Mouse (Mus musculus) brown adipose tissue, adult 24 weeks (tissue): ENCODE data around the gene Frmd6. TPM values are rescaled to one million over a fixed set of nuclear protein-coding genes. Genes with fewer than 3 reads are reported as not detected.

ENCODE experiments used
- H3K27ac ChIP-seq: fragments of 200-500 bp; replicated peaks from 2 replicates; pipeline ENCODE4 v1.5.1; 2012; ENCODE audit warnings: low read depth, mild to moderate bottlenecking, low read length
- H3K4me1 ChIP-seq: fragments of 200-500 bp; 2 replicates; pipeline ENCODE4 v1.6.1; 2012; ENCODE audit warnings: low read length, mixed read lengths; ENCODE audit not compliant: control insufficient read depth, insufficient read depth, insufficient read length
- H3K4me3 ChIP-seq: fragments of 200-500 bp; 2 replicates; pipeline ENCODE4 v1.5.1; 2012; ENCODE audit warnings: low read depth, mild to moderate bottlenecking, low read length, moderate library complexity; ENCODE audit not compliant: insufficient read depth
- polyA plus RNA-seq: library from polyadenylated mRNA; stranded (reverse); fragments of >200 nt; gene quantifications from 2 replicates; pipeline ENCODE4 v1.2.4, GENCODE M21; 2012; ENCODE audit not compliant: missing spikeins, insufficient read depth, insufficient read length

Gene Frmd6
- polyA plus RNA-seq, 1 experiment, result 5.9 TPM

DNA sequence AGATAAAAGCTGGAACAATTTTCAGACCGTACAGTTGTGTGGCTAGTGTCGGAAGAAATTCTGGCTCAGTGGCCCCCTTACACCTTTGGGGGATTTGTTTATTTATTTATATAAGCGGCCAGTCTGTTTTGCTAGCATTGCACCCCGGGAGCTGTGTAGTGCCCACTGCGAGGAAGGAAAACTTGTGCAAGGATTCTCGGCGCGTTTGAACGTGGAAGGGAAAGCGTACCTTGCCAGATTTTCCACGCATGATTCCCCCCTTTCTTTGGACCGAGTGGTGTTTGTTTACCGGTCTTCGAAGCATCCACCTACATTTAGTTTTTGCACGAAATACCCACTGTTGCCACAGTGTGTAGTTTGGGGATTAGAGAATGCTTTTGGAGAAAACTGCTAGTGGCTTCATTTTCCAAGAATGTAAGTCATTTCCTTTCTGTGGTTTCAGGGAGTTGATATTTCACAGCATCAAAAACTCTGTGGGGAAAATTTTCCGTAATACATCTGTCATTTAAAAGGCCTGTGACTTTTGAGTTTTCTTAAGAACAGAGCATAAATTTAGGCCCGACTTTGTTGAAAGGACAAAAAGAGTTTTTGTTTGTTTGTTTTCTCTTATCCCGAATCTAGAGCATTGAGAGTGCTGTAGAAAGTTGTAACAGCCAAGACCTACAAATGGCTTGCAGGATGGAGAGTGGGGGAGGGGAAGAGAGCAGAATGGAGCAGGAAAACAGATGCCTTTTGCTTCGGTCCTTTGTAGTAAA is 1.2 kb downstream of the Frmd6 start:
- Histone ChIP-seq H3K4me1 (peaks cover 4% of the 10 kb centered on the region; the same call in 1 of the 2 replicates), H3K4me3 (peak overlapping the region; percentile 80), H3K27ac (peak overlapping the region; percentile 49; the same call in 1 of the 2 replicates)

GRCm38 (mm10) chr12:70827187-70827900 is 2.0 kb downstream of the Frmd6 start:
- Histone ChIP-seq H3K27ac (no peak overlapping the region), H3K4me1 (peaks cover 6% of the 10 kb centered on the region), H3K4me3 (peak overlapping the region; percentile 80)

DNA sequence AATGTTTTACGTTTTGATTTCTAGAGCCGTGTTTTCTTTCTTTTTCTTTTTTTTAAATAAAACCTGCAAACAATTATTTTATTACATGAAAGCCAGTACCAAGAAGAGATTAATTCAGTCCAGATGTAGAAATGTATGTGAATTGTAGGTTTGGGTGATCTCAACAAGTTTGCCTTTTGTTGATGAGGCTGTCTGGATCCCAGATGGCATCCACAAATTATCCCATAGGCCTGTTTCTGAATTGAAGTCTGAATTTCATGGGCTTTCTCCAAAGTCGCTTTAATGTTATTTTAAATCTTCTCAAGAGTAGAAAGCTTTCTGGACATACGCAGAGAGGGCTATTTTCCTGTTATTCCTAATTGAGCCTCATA is 2.6 kb downstream of the Frmd6 start:
- no peak overlapping the region for H3K4me3 ChIP-seq
- peaks cover 6% of the 10 kb centered on the region for H3K4me1 ChIP-seq
- H3K27ac ChIP-seq, result no peak overlapping the region

- Histone ChIP-seq H3K4me1 (peaks cover 6% of the 10 kb centered on the region), H3K4me3 (no peak overlapping the region), H3K27ac (no peak overlapping the region)
These were observed 5.8 kb downstream of the Frmd6 start for GRCm38 (mm10) chr12:70830982-70831566.

DNA sequence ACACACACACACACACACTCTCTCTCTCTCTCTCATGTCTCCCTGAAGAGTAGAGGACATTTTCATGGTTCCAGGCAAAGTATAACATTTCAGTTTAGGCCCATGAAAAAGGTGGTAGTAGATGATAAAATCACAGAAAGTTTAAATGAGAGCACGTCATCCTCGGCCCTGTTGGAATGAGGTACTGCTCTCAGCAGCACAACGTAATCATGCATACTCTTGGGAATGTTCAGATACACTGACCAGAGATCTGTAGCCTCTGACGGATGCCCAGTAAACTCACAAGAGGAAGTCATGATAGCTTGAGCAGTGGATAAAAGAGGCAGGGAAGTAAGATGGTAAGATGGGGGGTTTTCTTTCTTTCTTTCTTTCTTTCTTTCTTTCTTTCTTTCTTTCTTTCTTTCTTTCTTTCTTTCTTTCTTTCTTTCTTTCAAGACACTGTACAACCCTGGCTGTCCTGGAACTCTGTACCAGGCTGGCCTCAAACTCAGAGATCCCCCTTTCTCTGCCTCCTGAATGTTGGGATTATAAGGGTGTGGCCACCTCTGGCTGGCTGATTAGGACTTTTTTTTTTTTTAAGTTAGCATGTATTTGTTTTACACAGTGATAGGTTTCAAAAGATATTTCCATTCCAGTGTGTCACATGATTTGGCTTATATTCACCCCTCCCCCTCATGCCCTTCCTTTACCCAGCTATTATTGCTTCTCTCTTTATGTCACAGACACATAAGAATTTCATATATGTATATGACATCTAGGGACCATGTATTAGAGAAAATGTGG is 7.1 kb downstream of the Frmd6 start:
- Histone ChIP-seq H3K4me3 (no peak overlapping the region), H3K4me1 (peaks cover 6% of the 10 kb centered on the region), H3K27ac (no peak overlapping the region)

DNA sequence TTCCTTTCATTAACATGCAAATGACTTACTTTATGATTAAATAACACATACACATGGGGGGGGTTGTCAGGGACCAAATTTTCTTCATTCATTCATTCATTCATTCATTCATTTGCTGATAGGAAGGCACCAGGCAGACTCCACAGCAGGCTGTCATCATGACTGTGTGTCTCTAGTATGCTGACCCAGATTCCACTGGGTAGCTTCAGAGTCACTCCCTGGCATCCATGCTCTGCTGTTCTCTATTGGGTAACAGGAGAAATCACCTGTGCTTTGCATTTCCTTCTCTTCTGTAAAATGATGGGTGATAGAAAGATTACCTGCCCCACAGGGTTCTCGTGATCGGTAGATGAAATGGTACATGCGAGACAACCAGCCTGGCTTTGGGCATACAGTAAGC is 7.7 kb downstream of the Frmd6 start:
- Histone ChIP-seq H3K4me1 (peaks cover 6% of the 10 kb centered on the region), H3K27ac (no peak overlapping the region), H3K4me3 (no peak overlapping the region)

DNA sequence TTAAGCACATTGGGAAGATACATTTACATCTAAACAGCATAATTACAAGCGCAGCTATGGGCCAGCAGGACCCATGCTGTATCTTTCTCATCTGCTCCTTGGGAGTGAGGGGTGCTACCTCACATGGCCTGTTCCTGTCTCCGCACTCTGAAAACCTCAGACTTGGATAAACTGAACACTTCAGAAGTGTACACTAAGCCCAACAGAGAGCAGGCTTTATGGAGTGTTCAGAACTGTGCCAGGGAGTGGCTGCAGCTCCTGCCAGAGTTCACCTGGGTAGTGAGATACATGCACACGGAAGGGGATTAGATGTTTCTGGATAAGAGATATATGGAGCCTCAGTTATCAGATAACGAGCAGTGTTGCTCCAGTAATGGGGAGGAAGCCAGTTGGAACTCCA is 8.7 kb downstream of the Frmd6 start:
- H3K4me3 ChIP-seq, result no peak overlapping the region
- peaks cover 6% of the 10 kb centered on the region for H3K4me1 ChIP-seq
- H3K27ac ChIP-seq, result no peak overlapping the region

GRCm38 (mm10) chr12:70835004-70835403 is 9.7 kb downstream of the Frmd6 start:
- Histone ChIP-seq H3K4me3 (no peak overlapping the region), H3K27ac (no peak overlapping the region), H3K4me1 (peaks cover 6% of the 10 kb centered on the region)

DNA sequence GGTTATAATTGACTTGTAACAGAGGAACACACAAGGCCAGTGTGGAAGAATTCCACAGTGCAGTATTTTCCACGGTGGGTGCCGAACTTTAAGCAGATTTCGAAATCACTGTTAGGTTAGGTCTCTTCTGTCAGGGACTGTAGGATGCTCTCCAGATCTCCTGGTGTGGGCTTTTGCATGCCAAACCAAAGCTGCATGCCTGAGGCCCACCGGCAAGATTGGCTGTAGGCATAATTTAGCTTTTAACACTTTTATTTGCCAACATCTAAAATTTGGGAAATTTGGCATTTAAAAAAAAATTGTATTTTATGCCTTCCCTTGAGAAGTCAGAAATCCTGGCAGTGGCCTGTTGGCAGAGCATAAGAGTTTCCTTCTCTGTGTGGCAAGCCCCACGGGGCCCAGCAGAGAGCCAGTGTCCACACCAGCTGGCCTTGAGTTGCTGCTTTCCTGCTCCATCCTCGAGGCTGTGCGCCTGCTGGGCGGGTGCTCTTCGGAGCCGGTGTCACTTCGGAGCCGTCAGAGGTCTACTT is 12.5 kb downstream of the Frmd6 start:
- no peak overlapping the region for H3K27ac ChIP-seq
- no peaks in the 10 kb centered on the region; the same call in 1 of the 2 replicates for H3K4me1 ChIP-seq
- no peak overlapping the region for H3K4me3 ChIP-seq

DNA sequence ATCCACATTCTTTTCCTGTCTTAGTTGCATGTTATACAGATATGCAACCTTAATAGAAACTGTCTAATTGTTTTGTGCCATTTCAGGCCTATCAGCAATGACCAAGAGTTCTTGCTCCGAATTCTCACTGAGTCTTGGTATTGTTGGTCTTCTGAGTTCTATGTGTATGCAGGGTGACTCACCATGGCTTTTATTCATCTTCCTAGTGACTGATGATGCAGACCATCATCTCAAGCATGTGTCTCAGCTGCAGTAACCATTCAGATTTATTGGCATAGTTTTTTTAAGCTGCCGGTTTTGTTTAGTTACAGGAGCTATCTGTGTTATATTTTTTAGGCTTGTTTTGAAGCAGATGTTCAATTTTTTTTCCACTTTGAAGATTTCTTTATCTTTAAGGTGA is 20.1 kb downstream of the Frmd6 start:
- Histone ChIP-seq H3K4me1 (0 out of 2 replicates have a peak, but pooled peaks cover 2% of the 10 kb centered on the region), H3K4me3 (no peak overlapping the region), H3K27ac (no peak overlapping the region)

DNA sequence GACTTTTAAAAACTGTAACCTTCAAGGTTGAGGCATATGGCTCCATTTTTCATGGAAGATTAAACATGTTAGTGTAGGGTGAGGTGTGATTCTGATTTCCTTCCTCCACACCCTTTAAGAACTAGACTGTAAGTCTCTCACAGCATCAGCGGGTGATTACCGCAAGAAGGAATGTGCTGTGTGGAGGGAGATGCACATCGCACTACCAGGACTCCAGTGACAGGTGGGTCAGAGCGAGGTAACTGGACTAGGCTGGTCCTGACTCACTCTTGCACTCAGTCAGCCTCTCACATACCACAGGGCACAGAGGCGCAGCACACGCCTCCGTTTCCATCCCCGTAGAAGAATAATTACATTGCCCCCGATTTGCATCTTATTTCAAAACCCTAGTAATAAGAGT is 23.7 kb downstream of the Frmd6 start:
- Histone ChIP-seq H3K4me3 (no peak overlapping the region), H3K27ac (no peak overlapping the region), H3K4me1 (peaks cover 7% of the 10 kb centered on the region; the same call in 1 of the 2 replicates)

DNA sequence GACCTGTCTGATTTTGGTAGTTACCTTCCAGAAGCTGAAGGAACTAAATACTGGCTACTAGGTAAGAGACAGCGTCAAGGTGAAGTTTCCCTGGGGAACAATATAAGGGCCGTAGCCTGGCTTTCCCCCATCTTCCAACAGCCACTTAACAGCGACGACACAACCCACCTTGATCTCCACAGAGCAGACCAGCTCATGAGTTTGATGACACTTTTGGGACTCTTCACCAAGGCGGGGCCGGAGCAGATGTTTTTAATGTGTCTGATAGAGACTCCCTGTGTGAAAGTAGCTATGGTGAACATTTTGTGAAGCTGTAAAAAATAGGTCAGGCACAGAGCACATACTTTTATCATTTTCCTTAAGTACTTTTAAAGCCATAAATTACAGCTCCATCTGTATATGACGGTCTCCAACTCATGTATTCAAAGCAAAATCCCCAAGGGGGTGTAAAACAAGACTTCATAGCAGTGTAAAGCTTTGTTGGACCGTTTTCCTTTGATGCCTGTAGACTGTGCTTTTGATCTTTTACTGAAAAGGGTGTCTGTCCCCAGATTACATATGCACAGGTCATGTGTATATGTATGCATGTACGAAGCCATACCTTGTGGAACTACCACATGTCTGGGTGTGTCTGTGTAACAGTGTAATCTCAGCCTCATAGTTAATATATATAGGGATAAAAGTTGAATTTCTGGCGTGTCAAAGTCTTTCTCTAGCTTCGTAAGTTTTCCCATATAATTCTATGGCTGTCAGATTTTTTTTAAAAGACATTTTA is 24.4 kb downstream of the Frmd6 start:
- H3K4me1 ChIP-seq, result peaks cover 7% of the 10 kb centered on the region; the same call in 1 of the 2 replicates
- no peak overlapping the region for H3K4me3 ChIP-seq
- no peak overlapping the region for H3K27ac ChIP-seq

GRCm38 (mm10) chr12:70851342-70851960 is 26.1 kb downstream of the Frmd6 start:
- Histone ChIP-seq H3K4me1 (peaks cover 7% of the 10 kb centered on the region; the same call in 1 of the 2 replicates), H3K27ac (peak overlapping the region; percentile 33; the same call in 1 of the 2 replicates), H3K4me3 (no peak overlapping the region)

DNA sequence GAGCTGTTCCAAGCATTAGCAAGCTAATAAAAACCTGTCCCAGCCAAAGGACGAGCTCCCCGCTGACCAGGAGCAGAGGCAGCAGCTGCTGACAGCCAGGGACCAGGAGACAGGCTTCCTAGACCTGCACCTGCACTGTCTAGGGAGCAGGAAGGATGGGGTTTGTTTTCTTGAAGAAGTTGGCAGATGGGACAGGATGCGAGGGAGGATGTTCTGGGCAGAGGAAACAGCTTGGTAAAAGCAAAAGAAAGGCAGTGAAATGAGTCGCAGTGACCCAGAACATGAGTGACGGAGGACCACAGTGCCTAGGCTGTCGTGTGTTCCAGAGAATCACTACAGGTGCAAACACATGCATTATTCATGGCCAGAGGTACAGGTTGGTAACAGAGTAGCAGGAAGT is 27.7 kb downstream of the Frmd6 start:
- Histone ChIP-seq H3K4me3 (no peak overlapping the region), H3K4me1 (peaks cover 5% of the 10 kb centered on the region; the same call in 1 of the 2 replicates), H3K27ac (peak overlapping the region; percentile 16; the same call in 1 of the 2 replicates)
